Mouse (Mus musculus) B cell, adult 2 months (primary cell): Measurements from ENCODE around the gene Tox4.
"Not testable (repeated sequence)": the region's sequence is repeated elsewhere in the genome, so short reads cannot be mapped to it uniquely, and the experiment has no call there.

Experiments
- DNase-seq, 2 experiments: peaks; one replicate each; pipeline ENCODE4 v3.0.0; 2022

Gene Tox4

GRCm38 (mm10) chr14:52278932-52279746 lies at the start of gene Tox4, which contains the start of gene Rab2b:
Gene Tox4, plus strand, starts transcription at chr14:52279146.
Gene Rab2b, minus strand, starts transcription at chr14:52279545.
- peak; percentile 99 for DNase-seq

GRCm38 (mm10) chr14:52232249-52232648 lies 46.7 kb upstream of the Tox4 start:
- no peak for DNase-seq

GRCm38 (mm10) chr14:52235165-52235564 lies 43.8 kb upstream of the Tox4 start:
- no peak for DNase-seq

- no peak for DNase-seq
These were observed 42.7 kb upstream of the Tox4 start for GRCm38 (mm10) chr14:52236216-52236615.

- DNase-seq: peak; percentile 98
These were observed 34.8 kb upstream of the Tox4 start for GRCm38 (mm10) chr14:52244041-52244689.

GRCm38 (mm10) chr14:52244690-52245042 lies 34.3 kb upstream of the Tox4 start:
- DNase-seq: no peak

GRCm38 (mm10) chr14:52246129-52246528 lies 32.8 kb upstream of the Tox4 start:
- DNase-seq: no peak

GRCm38 (mm10) chr14:52256311-52257175 lies 22.4 kb upstream of the Tox4 start:
- peak; percentile 11 to 23 for DNase-seq

GRCm38 (mm10) chr14:52257484-52258213 lies 21.3 kb upstream of the Tox4 start, which contains the start of gene Chd8:
Gene Chd8, minus strand, starts transcription at chr14:52257780.
- peak; percentile 99 for DNase-seq

- DNase-seq: no peak
These were observed 6.2 kb upstream of the Tox4 start for GRCm38 (mm10) chr14:52272781-52273180.

- no peak for DNase-seq
These were observed 1.7 kb upstream of the Tox4 start for GRCm38 (mm10) chr14:52277210-52277609.

GRCm38 (mm10) chr14:52279747-52280120 lies 788 bp downstream of the Tox4 start:
- DNase-seq: no peak

- no peak for DNase-seq
These were observed 4.7 kb downstream of the Tox4 start for GRCm38 (mm10) chr14:52283629-52284028.

GRCm38 (mm10) chr14:52284191-52284590 lies 5.2 kb downstream of the Tox4 start:
- no peak for DNase-seq

GRCm38 (mm10) chr14:52295558-52296264 lies 16.8 kb downstream of the Tox4 start:
- DNase-seq: no peak

GRCm38 (mm10) chr14:52303517-52303916 lies 24.6 kb downstream of the Tox4 start:
- not testable (repeated sequence) for DNase-seq

GRCm38 (mm10) chr14:52304644-52305271 lies 25.8 kb downstream of the Tox4 start, which contains the start of gene Mettl3:
Gene Mettl3, minus strand, starts transcription at chr14:52305128.
- peak; percentile 87 for DNase-seq

- no peak for DNase-seq
These were observed 27.2 kb downstream of the Tox4 start for GRCm38 (mm10) chr14:52306100-52306499.

GRCm38 (mm10) chr14:52310343-52310742 lies 31.4 kb downstream of the Tox4 start:
- peak in 1 of 2 experiments; percentile 24 for DNase-seq

- no peak for DNase-seq
These were observed 32.0 kb downstream of the Tox4 start for GRCm38 (mm10) chr14:52310906-52311305.
